Mouse (Mus musculus): ENCODE results near the gene Adgrb3.

Adgrb3 gene

GRCm38 (mm10) chr1:25228381-25229244, 600.9 kb downstream of the Adgrb3 start:
- no peak for DNase-seq

GRCm38 (mm10) chr1:25227880-25228279, 601.6 kb downstream of the Adgrb3 start:
- no peak for DNase-seq

- DNase-seq: no peak
These were observed 624.9 kb downstream of the Adgrb3 start for GRCm38 (mm10) chr1:25204636-25205035.

DNA sequence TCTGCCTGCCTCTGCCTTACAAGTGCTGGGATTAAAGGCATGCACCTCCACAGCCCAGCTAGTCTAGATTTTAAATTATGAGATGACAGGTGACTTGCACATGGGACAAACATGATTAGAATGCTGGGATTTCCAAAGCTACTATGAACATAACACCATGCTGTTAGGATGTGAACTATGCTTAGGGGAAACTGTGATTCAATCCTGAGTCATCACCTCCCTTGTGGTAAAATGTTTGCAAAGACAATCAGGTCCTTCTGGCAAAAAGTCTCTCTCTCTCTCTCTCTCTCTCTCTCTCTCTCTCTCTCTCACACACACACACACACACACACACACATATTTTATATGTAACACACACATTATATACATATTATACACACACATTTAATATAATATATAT, 630.1 kb downstream of the Adgrb3 start:
- DNase-seq: no peak

- DNase-seq: no peak
These were observed 637.5 kb downstream of the Adgrb3 start for GRCm38 (mm10) chr1:25191986-25192385.

DNA sequence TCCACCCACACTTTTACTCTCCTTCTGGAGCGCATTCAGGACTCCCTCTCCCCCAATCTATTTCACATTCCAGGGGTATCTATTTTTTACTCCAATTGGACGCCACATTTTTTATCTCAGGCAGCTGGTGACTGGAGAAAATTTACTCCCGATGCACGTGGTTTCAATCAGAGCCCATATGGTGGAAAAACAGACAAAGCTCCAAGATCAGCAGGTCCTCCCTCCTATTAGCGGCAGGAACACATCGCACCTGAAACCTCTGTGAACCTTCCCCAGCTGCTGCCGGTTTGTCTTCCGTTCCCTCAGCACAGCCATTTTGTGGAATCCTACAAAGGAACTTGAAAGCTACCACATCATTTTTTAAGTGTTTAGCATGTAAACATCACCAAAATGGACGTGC, 640.2 kb downstream of the Adgrb3 start:
- DNase-seq: no peak

GRCm38 (mm10) chr1:25185909-25186308, 643.6 kb downstream of the Adgrb3 start:
- DNase-seq: no peak

DNA sequence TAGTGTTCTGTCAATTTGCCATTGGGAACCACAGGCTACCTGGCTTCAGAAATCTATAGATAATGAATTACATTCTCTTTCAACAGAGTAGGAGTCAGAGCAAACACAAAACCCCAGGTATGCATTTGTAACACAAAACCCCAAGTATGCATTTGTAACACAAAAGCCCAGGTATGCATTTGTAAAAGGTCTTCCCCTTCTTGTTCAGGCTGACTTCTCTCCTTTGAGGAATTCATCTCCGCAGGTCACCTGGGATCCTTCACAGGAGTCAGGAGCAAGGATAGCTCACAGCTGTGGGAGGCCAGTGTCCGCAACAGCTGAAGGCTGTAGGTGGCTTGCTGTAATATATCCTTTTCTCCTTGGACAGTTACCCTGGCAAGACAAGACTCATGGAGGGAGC, 647.6 kb downstream of the Adgrb3 start:
- DNase-seq: no peak

GRCm38 (mm10) chr1:25180615-25181014, 648.9 kb downstream of the Adgrb3 start:
- DNase-seq: no peak

DNA sequence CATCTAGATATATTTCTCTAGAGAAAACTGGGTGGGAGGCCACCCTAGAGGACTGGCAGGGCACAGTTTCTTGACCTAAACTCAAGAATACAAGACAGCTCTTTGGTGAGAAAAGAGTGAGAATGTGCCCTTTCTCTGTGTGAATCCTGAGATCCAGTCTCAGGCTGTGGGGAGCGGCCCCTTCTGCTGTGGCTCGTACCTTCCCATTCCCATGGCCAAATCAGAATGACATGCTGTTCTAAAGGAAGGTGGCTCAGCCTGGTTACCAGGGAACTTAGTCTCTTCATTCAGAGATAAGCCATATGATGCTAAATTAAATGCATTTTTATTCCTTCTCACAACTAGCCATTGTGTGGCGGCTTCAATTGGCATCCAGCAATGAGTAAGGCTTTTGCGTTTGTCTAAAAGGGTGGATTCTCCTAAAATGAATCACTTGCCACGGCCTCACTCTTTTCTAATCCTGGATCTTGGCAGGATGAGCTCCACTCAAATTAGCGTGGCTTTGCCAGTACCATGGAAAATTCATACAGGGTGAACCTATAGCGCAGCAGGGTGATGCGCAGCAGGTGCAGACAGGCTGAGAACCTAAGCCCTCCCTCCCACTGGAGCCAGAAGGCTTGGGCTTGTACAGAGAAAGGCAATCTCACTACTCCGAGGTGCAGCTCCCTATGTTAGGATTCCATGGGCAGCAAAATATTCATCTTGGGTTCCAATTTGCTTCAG, 649.5 kb downstream of the Adgrb3 start:
- DNase-seq: no peak

GRCm38 (mm10) chr1:25178347-25179130, 651.0 kb downstream of the Adgrb3 start:
- DNase-seq: no peak

DNA sequence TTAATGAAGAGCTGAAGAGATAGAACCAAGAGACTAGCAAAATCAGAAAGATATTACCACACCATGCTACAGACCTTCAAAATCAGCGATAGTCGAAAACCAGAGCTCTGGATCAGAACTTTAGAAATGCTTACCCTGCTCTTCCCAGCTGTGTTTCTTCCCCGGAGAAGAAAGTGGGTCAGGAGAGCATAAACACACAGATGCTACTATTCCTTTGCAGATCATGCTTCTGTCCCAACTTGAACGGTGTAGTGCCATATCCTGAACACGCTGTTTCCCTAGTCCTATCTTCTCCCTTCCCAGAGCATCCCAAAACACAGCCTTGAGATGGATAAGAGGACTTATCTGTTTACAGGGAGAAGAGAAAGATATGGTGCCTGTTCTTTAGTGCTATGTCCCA, 662.4 kb downstream of the Adgrb3 start:
- no peak for DNase-seq

- no peak for DNase-seq
These were observed 663.3 kb downstream of the Adgrb3 start for GRCm38 (mm10) chr1:25166036-25166796.

DNA sequence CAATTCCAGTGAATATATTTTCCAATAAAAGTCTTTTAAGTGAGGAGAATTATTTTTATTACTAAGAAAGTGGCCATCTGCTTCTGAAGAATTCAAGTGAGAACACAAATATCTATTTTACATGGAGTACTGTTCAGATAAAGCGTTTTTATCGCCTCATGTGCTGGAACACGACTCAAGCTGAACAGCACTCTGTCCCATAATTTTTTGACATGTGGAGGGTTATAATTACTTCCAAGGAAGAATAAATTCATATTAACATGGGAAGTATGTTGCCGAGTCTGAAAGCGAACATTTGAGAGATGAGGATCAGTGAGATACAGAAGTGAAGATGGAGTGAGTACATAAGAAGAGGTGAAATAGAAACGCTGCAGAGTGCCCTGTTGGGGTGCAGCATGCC, 665.9 kb downstream of the Adgrb3 start:
- no peak for DNase-seq

GRCm38 (mm10) chr1:25146206-25146605, 683.3 kb downstream of the Adgrb3 start:
- DNase-seq: no peak

DNA sequence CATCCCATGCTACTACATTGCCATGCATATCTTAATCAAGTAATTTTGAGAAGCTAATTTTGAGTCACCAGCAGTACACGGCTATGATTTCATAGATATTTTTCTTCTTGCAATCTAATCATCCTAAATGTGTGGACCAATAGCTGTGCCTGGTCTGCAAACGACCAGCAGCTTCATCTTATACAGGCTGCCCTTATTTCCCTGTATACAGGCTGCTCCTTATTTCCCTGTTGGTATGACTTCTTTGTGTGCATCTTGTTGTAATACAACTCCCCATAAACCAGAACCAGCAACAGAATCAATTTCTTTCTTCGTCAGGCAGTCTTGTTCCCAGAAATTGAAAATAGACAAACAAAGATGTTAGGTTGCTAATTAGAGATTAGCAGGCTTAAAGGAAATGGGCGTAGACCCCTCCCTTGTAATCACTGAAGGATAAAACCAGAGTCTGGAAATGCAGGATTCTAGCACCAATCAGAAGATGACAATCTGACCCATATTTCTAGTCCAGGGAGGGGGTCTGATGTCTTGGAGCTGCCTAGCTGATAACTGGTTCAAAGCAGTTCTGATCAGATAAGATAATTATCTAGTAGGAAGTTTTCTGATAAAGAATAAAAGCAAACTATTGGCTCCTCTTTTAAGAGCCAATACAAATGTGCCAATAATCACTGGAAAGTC, 697.2 kb downstream of the Adgrb3 start:
- DNase-seq: no peak

GRCm38 (mm10) chr1:25115512-25115911, 714.0 kb downstream of the Adgrb3 start:
- no peak for DNase-seq

DNA sequence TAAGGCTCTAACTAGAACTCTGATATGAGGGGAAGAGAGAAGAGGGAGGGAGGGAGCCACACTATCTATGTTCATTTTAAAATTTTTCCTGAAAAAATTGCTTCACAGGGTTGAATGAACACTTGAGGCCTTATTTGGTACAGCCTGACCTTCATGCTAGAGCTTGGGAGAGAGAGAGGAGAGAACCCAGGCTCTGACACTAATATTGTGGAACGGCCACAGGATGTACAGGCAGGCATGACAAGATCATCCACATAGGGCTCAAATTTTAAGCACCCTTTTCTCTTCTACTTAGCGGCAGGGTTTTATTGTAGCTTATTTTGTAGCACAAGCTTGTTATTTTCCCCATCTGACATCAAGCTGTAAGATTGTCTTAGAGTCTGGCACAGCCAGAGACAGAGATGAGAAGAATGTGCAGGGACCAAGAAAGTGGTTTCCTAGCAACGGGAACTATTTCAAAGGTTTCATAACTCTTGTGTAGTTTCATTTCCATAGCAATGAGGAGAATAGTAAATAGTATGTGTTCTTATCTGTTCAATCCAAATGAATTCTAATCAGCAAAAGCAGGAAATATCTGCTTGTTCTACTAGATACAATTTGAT, 721.9 kb downstream of the Adgrb3 start:
- no peak for DNase-seq

DNA sequence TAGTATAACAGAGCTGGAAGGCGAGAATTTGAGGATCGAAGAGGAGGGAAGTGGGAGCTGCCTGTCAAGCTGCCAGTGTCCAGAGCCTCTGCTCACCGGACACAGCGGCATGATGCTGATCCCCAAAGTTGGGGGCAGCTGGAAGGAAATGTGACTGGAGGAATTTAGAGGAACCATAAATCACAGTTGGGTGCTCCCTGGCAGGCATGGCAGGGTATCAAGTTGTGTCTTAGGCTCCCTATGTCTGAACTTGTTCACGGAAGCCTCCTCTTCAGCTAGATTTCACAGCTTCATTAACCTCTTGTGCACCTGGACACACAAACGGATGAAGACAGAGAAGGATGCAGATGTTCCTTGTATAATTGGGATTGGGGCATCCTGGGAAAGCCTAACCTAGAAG, 722.8 kb downstream of the Adgrb3 start:
- DNase-seq: no peak

- DNase-seq: no peak
These were observed 724.1 kb downstream of the Adgrb3 start for GRCm38 (mm10) chr1:25105367-25105766.

DNA sequence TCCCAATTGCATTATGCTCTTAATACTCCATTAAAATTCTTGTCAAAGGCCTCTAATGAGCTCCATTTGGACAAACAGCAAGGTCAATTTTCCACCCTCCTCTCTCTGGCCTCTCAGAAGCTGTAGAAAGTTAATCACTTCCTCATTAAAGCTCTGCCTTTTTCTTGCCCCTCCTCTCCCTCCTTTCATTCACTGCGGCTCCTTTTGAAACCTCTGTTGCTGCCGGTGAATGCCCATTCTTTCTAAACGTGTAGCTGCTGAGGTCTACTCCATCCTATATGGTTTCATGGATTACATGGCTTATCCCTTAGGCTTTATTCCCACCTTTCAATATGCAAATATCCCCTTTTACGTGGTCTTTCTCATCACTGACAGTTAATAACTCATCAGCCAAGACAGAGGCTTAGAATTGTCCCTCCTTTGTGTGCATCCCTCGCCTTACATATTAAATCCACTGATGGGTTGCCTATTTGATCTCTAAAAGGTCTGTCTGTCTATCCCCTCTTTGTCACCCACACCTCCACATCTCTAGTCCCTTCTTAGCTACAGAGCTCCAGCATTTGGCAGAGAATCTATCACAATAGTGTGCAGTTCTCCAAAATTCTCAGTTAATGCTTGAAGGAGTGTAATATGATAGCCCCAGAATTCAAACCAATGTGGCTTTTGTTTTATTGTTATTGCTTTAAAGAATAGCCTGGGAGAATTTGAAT, 741.3 kb downstream of the Adgrb3 start:
- no peak for DNase-seq

Measured in B cell, adult 2 months (primary cell).